Mouse (Mus musculus) neural tube, embryonic 13.5 days (tissue): Measurements from ENCODE around the gene Zfhx3. TPM values are rescaled to one million over a fixed set of nuclear protein-coding genes. Genes with fewer than 3 reads are reported as not detected.

Source experiments
- ATAC-seq: fragments of 200-750 bp; cut with Nextera tagmentation; 2 replicates; pipeline ENCODE4 v1.8.0; 2017; ENCODE audit warnings: low read depth, mild to moderate bottlenecking, moderate TSS enrichment, moderate library complexity
- H3K27ac ChIP-seq: fragments of 300-500 bp; sonication (generic); replicated peaks from 2 replicates; pipeline ENCODE4 v1.5.1; 2015; ENCODE audit warnings: moderate library complexity, mild to moderate bottlenecking, inconsistent platforms
- H3K27me3 ChIP-seq: fragments of 300-500 bp; sonication (generic); 2 replicates; pipeline ENCODE4 v1.6.1; 2015; ENCODE audit warnings: mild to moderate bottlenecking, inconsistent platforms
- H3K36me3 ChIP-seq: fragments of 300-500 bp; sonication (generic); 2 replicates; pipeline ENCODE4 v1.6.1; 2015; ENCODE audit warnings: mild to moderate bottlenecking, inconsistent platforms
- H3K4me1 ChIP-seq: fragments of 300-500 bp; sonication (generic); replicated peaks from 2 replicates; pipeline ENCODE4 v1.6.1; 2015; ENCODE audit warnings: inconsistent platforms
- H3K4me2 ChIP-seq: fragments of 300-500 bp; sonication (generic); 2 replicates; pipeline ENCODE4 v1.6.1; 2015; ENCODE audit warnings: inconsistent platforms, mild to moderate bottlenecking, moderate library complexity
- H3K4me3 ChIP-seq: fragments of 300-500 bp; sonication (generic); 2 replicates; pipeline ENCODE4 v1.5.1; 2015; ENCODE audit warnings: mild to moderate bottlenecking, inconsistent platforms
- H3K9ac ChIP-seq: fragments of 300-500 bp; sonication (generic); 2 replicates; pipeline ENCODE4 v1.6.1; 2015; ENCODE audit warnings: moderate library complexity, mild to moderate bottlenecking, inconsistent platforms
- H3K9me3 ChIP-seq: fragments of 300-500 bp; sonication (generic); 2 replicates; pipeline ENCODE4 v1.6.1; 2016; ENCODE audit warnings: inconsistent platforms
- WGBS: fragments of 180-500 bp; shearing (Covaris S2); methylation state at CpG from one replicate; pipeline ENCODE4 v1.1.7; 2015; 5-methylcytosine and 5-hydroxymethylcytosine counted together
- polyA plus RNA-seq: library from polyadenylated mRNA; unstranded; fragments of >200 nt; fragmentation: Nextera tagmentation; extraction: Ambion mirVana; gene quantifications from 2 replicates; pipeline ENCODE4 v1.2.1, GENCODE M21; 2015

The Zfhx3 gene
- polyA plus RNA-seq, 1 experiment from 2014 or later = 28.2 TPM

DNA sequence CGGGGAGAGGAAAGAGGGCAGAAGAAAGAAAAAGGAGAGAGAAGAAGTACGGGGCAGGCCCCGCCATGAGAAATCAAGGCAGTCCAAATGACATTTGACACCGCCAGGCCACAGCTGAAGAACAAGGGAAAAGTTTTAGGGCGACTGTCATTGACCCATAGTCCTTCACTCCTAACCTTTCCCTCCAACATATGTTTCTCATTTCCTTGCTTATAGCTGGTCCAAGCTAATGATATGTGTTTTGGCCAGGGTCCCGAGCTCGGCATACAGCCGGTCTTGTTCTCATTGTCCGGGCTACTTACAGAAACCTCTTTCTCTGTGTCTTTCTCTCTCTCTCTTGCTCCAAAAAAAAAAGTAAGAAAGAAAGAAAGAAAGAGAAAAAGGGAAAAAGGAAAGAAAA lies 651.4 kb downstream of the Zfhx3 start:
- ATAC-seq = no peak
- Histone ChIP-seq H3K27ac (peak overlapping the region; percentile 54), H3K9ac (no peak overlapping the region), H3K27me3 (peaks cover 37% of the 10 kb centered on the region), H3K4me3 (no peak overlapping the region), H3K9me3 (no peaks in the 10 kb centered on the region), H3K36me3 (no peaks in the 10 kb centered on the region), H3K4me2 (no peak overlapping the region), H3K4me1 (peaks cover 24% of the 10 kb centered on the region)
- 44% methylated on average over 9 of the region's 9 CpGs for WGBS

DNA sequence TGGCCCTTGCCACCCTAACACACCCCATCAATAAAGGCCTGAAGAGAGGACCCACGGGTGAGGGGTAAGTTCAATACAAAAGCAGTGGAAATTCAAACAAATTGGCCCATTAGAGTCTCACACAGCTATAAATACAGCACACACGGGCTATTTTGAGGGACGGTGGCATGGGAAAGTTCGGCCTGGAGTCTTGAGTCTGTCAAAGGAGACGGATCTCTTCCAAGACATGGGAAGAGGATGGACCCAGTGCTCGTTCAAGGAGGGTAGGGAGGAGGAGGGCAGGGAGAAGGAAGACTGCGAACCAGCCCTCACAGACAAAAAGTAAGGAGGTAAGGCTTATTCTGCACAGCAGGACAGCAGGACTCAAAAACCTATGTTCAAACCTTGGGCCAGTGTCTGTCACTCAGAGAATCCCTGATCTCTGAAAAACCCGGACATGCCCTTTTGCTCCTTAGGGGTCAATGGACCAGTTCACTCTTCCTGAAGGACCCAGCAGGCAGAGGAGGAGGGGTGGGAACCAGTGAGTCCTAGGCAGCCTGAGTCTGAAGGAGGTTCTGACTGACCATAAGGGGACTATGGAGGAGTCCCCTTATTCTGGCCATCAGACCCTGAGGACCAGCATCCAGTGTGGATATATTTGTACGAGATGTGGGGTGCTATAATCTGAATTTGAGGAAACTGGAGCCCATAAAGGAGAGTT lies 652.1 kb downstream of the Zfhx3 start:
- Histone ChIP-seq H3K36me3 (no peaks in the 10 kb centered on the region), H3K9me3 (no peaks in the 10 kb centered on the region), H3K4me2 (no peak overlapping the region), H3K4me1 (peaks cover 24% of the 10 kb centered on the region), H3K4me3 (no peak overlapping the region), H3K27ac (peak overlapping the region; percentile 54), H3K27me3 (peaks cover 37% of the 10 kb centered on the region), H3K9ac (no peak overlapping the region)
- ATAC-seq = peak; percentile 59
- WGBS = 24% methylated on average over 9 of the region's 9 CpGs

DNA sequence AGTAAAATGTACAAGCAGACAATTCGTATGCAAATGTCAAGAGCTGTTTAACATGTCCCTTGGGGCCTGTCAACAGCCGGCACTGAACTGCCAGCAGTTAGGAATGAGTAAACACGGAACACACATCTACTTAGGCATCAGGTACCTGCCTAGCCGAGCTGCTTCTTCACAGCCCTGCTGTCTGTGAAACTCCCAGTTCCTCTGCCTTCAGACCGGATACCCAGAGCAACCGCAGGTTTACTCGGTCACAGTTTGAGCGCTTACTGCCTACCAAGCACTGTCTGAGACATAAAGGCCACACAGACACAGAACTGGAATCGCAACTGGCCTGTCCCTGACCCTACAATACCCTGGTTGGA lies 652.6 kb downstream of the Zfhx3 start:
- Histone ChIP-seq H3K36me3 (no peaks in the 10 kb centered on the region), H3K9ac (no peak overlapping the region), H3K27me3 (peaks cover 37% of the 10 kb centered on the region), H3K4me2 (no peak overlapping the region), H3K4me1 (peaks cover 24% of the 10 kb centered on the region), H3K4me3 (no peak overlapping the region), H3K9me3 (no peaks in the 10 kb centered on the region), H3K27ac (peak overlapping the region; percentile 54; the same call in 1 of the 2 replicates)
- ATAC-seq = peak; percentile 50; the same call in 1 of the 2 replicates
- 39% methylated on average over 9 of the region's 9 CpGs for WGBS

DNA sequence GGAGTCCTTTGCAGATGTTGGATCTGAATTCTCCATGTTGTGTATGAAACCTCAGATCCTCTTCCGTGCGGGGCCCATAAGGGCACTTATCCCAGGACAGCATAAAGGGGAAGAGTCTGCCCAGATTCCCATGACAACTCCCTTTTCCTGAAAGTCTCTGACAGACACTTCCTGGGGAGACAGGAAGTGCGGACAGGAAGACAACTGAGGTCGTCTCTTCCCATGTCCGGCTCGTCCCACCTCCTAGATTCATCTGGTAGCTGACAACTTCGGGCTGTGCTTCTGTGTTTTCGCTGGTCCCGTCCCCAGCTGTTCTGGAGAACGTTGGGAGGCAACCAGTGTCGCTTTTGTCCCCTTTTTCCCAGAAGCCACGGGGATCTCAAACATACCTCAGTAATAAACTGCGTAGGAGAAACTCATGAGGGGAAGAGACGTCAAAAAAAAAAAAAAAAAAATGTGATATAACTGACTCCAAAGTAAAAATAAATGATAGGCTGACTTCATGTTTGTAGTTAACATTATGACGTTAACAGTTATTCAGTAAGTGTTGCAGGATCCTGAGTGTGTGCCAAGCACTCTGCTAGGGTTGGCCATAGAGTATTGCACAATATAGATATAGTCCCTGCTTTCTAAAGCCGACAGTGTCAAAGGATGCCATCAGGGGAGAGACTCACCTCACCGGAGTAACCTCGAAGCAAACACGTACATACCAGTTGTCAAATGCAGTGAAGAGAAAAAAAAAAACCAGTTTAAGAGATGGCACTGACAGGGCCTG lies 653.5 kb downstream of the Zfhx3 start:
- peaks cover 36% of the 10 kb centered on the region for H3K27me3 ChIP-seq
- no peak overlapping the region for H3K4me3 ChIP-seq
- WGBS = 85% methylated on average over 19 of the region's 19 CpGs
- no peak overlapping the region for H3K4me2 ChIP-seq
- no peak overlapping the region for H3K27ac ChIP-seq
- ATAC-seq = no peak
- peaks cover 24% of the 10 kb centered on the region for H3K4me1 ChIP-seq
- H3K36me3 ChIP-seq = no peaks in the 10 kb centered on the region
- no peak overlapping the region for H3K9ac ChIP-seq
- no peaks in the 10 kb centered on the region for H3K9me3 ChIP-seq

DNA sequence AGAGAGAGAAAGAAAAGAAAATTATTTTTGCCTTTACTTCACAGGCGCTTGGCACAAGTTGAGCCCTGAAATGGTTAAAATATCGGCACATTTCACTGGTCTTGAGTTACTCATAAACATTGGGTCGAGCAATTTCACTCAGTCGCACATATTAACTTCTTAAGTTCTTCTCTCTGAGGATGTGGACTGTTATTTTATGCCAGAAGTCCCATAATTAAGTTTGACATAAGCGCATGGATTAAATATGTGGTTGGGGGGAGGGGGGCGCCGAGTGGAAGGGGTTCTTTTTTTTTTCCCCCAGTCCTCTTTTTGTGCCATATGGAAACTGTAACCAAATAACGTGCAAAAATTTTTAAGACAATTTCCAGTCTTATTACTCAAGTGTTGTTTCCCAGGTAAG lies 656.6 kb downstream of the Zfhx3 start:
- no peaks in the 10 kb centered on the region for H3K9me3 ChIP-seq
- WGBS = 85% methylated on average over 8 of the region's 8 CpGs
- peaks cover 19% of the 10 kb centered on the region for H3K27me3 ChIP-seq
- no peaks in the 10 kb centered on the region for H3K36me3 ChIP-seq
- no peak overlapping the region for H3K4me3 ChIP-seq
- no peak overlapping the region for H3K9ac ChIP-seq
- no peak overlapping the region for H3K4me2 ChIP-seq
- no peak overlapping the region for H3K27ac ChIP-seq
- H3K4me1 ChIP-seq = peaks cover 13% of the 10 kb centered on the region
- no peak for ATAC-seq

DNA sequence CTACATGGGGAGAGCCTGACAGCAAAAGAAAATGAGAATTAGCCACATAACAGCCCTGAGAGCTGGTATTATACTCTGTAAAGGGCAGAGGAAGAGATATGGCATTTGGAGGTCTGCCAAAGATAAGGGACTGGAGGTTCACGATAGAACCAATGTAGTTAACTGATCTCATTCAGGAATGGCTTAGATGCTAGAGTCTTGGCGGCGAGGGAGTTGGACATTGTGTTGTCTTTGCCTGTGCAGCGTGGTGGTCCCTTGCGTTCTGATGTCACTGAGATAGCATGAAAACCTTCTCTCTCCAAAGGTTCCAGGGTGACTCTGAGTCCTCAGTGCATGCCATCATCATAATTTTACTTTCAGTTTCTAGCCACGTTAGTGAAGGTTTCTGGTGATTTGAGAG lies 657.1 kb downstream of the Zfhx3 start:
- Histone ChIP-seq H3K9me3 (no peaks in the 10 kb centered on the region), H3K4me1 (peaks cover 7% of the 10 kb centered on the region), H3K36me3 (no peaks in the 10 kb centered on the region), H3K27me3 (peaks cover 19% of the 10 kb centered on the region), H3K4me3 (no peak overlapping the region), H3K9ac (no peak overlapping the region), H3K27ac (no peak overlapping the region), H3K4me2 (no peak overlapping the region)
- ATAC-seq = no peak
- 83% methylated on average over 6 of the region's 6 CpGs for WGBS

DNA sequence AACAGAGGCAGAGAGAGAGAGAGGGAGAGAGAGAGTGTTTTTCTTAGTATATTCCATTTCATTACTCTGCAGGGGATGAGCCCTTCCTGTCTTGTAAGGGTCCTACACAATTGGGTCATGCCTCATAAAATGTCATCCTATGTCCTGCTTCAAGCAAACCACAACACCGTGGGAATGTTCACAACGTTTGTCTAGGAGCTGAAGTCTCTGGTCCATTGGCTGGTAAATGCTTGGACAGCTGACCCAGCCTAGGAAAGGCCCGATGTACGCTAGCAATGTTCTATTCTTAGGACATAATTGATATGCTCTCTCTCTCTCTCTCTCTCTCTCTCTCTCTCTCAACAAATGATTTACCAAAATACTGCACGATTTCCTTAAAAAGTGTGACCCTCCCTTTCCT lies 666.2 kb downstream of the Zfhx3 start:
- Histone ChIP-seq H3K9ac (no peak overlapping the region), H3K27ac (no peak overlapping the region), H3K4me1 (no peaks in the 10 kb centered on the region), H3K27me3 (no peaks in the 10 kb centered on the region), H3K4me3 (no peak overlapping the region), H3K9me3 (no peaks in the 10 kb centered on the region), H3K4me2 (no peak overlapping the region), H3K36me3 (no peaks in the 10 kb centered on the region)
- ATAC-seq = no peak
- WGBS = 66% methylated on average over 5 of the region's 5 CpGs

DNA sequence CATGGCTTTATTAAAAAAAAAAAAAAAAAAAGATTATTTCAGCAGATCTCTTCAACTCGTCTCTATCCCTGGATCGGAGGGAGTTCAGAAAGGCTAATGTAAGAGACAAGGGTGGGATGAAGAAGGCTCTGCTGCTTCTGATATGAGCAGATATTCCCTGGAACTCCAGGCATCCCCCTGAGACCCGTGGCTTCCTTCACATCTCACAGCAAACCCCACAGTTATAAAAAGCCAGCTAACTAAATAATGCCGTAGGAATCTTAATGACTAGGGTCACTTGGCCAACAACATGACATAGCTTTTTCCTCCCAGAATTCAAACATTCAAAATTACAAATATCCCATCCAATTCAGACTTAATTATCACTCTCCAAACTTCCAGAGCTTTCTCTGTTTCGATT lies 666.7 kb downstream of the Zfhx3 start:
- Histone ChIP-seq H3K9me3 (no peaks in the 10 kb centered on the region), H3K36me3 (no peaks in the 10 kb centered on the region), H3K4me1 (no peaks in the 10 kb centered on the region), H3K27me3 (no peaks in the 10 kb centered on the region), H3K9ac (no peak overlapping the region), H3K27ac (no peak overlapping the region), H3K4me2 (no peak overlapping the region), H3K4me3 (no peak overlapping the region)
- WGBS = 69% methylated on average over 5 of the region's 5 CpGs
- no peak for ATAC-seq

DNA sequence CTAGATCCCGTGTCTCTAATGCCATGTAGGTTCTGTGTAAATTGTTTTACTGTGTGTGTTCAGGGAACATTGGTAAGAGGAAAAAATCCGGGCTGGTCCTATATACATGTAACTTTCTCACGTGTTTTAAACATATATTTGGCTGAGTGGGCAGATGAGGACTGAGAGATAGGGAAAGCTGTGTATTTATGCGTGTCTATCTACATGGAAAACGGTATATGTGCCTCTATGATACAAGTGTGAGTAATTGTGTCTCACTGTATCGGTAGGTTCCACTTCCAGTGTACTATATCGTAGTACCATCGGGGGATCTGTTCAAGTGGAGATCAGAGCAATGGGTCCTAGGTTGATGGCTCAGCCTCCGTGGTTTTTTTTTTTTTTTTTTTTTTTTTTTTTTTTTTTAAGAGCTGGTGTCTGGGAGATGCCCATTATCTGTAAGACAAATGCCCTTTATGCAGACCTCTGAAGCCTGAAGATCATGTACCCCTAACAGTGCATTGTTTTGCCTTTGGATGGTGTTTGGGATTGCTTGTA lies 668.8 kb downstream of the Zfhx3 start:
- no peak for ATAC-seq
- no peak overlapping the region for H3K27ac ChIP-seq
- no peaks in the 10 kb centered on the region for H3K27me3 ChIP-seq
- no peaks in the 10 kb centered on the region for H3K36me3 ChIP-seq
- H3K4me2 ChIP-seq = no peak overlapping the region
- no peak overlapping the region for H3K4me3 ChIP-seq
- WGBS = 88% methylated on average over 9 of the region's 9 CpGs
- no peaks in the 10 kb centered on the region for H3K4me1 ChIP-seq
- H3K9me3 ChIP-seq = no peaks in the 10 kb centered on the region
- no peak overlapping the region for H3K9ac ChIP-seq

DNA sequence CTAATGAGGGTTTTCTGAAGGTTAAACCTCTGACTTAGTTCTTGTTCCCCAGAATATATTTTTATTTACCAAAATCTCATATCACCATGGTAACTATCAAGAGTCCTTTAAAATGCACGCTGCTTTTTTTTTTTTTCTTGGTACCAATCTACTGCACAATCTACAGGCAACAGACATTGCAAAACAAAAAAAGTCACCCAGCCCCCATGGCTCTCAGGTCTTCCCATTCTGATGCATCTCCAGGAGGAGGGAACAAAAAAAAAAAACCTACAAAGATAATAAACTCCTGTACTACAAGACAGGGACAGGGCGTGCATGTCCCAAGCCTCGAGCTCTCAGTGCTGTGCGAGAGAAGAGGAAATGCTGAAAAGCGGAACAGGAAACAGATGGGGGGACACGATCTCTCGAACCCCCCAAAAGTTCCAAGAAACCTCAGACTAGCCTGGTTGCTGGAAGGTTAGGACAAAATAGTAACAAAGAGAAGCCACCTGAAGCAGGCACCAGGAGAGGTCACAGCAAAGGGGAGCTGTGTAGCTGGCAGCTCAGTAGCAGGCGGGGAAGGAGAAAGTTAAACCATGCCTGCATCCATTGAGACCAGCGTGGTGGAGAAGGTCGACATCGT lies 669.5 kb downstream of the Zfhx3 start:
- peak overlapping the region; percentile 39; the same call in 1 of the 2 replicates for H3K27ac ChIP-seq
- 69% methylated on average over 11 of the region's 11 CpGs for WGBS
- no peak for ATAC-seq

DNA sequence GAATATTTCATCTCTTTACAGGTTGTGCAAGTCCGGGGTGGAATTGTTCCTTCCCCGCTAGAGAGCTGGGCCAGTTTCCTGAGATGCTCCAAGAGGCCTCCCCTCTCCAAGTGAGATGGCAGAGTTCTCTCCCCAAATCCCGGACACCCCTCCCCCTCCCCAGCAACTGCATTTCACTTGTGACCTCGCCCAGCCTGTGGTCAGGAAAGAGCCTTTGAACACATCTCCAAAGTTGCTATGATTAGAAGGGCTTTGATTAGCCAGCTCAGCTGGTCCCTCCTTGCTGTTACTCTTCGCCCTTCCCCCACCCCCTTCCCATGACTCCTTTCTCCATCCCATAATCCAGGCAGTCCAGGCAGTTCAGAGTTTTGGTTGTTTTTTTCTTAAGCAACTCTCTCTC lies 670.4 kb downstream of the Zfhx3 start:
- no peaks in the 10 kb centered on the region for H3K27me3 ChIP-seq
- no peaks in the 10 kb centered on the region for H3K9me3 ChIP-seq
- no peaks in the 10 kb centered on the region for H3K36me3 ChIP-seq
- H3K4me2 ChIP-seq = no peak overlapping the region
- no peak overlapping the region for H3K27ac ChIP-seq
- WGBS = 27% methylated on average over 5 of the region's 5 CpGs
- H3K9ac ChIP-seq = no peak overlapping the region
- H3K4me1 ChIP-seq = no peaks in the 10 kb centered on the region
- ATAC-seq = no peak
- no peak overlapping the region for H3K4me3 ChIP-seq

More for the DNA sequence above, 669.5 kb downstream of the Zfhx3 start:
- Histone ChIP-seq H3K36me3 (no peaks in the 10 kb centered on the region), H3K27me3 (no peaks in the 10 kb centered on the region), H3K9ac (no peak overlapping the region), H3K4me1 (no peaks in the 10 kb centered on the region), H3K4me2 (no peak overlapping the region), H3K9me3 (no peaks in the 10 kb centered on the region), H3K4me3 (no peak overlapping the region)

DNA sequence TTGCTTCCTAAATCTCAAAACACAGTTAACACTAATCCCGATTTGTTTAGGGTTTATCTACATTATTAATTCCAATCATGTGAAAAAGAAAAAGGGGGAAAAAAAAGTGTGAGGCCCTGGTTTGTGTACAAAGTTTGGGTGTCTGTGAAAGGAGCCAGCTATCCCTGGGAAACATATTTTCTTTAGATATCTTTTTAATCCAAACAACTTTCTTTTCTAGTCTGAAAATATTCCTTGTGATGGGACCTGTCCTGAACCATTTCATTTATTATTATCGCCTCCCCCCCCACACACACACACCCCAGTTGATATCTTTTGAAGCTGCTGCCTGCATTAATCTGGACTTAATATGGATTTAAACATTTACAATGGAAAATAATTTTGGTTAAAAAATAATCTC lies 670.8 kb downstream of the Zfhx3 start:
- Histone ChIP-seq H3K4me2 (no peak overlapping the region), H3K36me3 (no peaks in the 10 kb centered on the region), H3K27ac (no peak overlapping the region), H3K4me3 (no peak overlapping the region), H3K9me3 (no peaks in the 10 kb centered on the region), H3K27me3 (no peaks in the 10 kb centered on the region), H3K4me1 (no peaks in the 10 kb centered on the region), H3K9ac (no peak overlapping the region)
- ATAC-seq = no peak
- WGBS = 70% methylated on average over 2 of the region's 2 CpGs
